ENCODE assay signal across 21 mouse cellular contexts in genomic region chr2:80416286-80416685, GRCm38 (mm10).
"Had no signal": no experiment of that assay in that cellular context is flagged by ENCODE, and none has a peak within 500 bp of the region (broad histone marks: within the 10 kb centered on the region; RNA-seq: fewer than 3 reads in every experiment).

No protein-coding gene starts in this region.

- H3K36me3 ChIP-seq: heart, embryonic 13.5 days; heart, embryonic 15.5 days; hindbrain, embryonic 13.5 days; hindbrain, embryonic 15.5 days; limb, embryonic 13.5 days; limb, embryonic 15.5 days had no signal

- H3K4me2 ChIP-seq: heart, embryonic 11.5 days; heart, embryonic 13.5 days; heart, embryonic 15.5 days; hindbrain, embryonic 13.5 days; hindbrain, embryonic 15.5 days; limb, embryonic 13.5 days; limb, embryonic 15.5 days had no signal

- H3K27me3 ChIP-seq: heart, embryonic 13.5 days; heart, embryonic 15.5 days; hindbrain, embryonic 13.5 days; hindbrain, embryonic 15.5 days; limb, embryonic 13.5 days; limb, embryonic 15.5 days had no signal

- H3K9me3 ChIP-seq: heart, embryonic 13.5 days; heart, embryonic 15.5 days; hindbrain, embryonic 13.5 days; hindbrain, embryonic 15.5 days; limb, embryonic 13.5 days; limb, embryonic 15.5 days had no signal

- ATAC-seq: forebrain, postnatal 0 days; hindbrain, postnatal 0 days; intestine, embryonic 16.5 days had no signal

- H3K4me3 ChIP-seq: heart, adult 2 months; heart, embryonic 13.5 days; heart, embryonic 15.5 days; hindbrain, embryonic 13.5 days; hindbrain, embryonic 15.5 days; limb, embryonic 13.5 days; limb, embryonic 15.5 days had no signal

- H3K27ac ChIP-seq: heart, adult 2 months; heart, embryonic 13.5 days; heart, embryonic 15.5 days; hindbrain, embryonic 13.5 days; hindbrain, embryonic 15.5 days; hindbrain, postnatal 0 days; limb, embryonic 13.5 days; limb, embryonic 15.5 days; liver, embryonic 14.5 days had no signal

- DNase-seq: forebrain, postnatal 0 days; gastrocnemius, postnatal 14 days; gastrocnemius, postnatal 36 days; heart, adult 11 months; heart, adult 2 months; heart, postnatal 14 days; heart, postnatal 36 days; layer of hippocampus, adult 9-11 months; layer of hippocampus, postnatal 36 days; left cerebral cortex, postnatal 4 days; lung, adult 18-20 months had no signal

- H3K4me1 ChIP-seq: heart, embryonic 15.5 days; hindbrain, embryonic 13.5 days; hindbrain, embryonic 15.5 days had no signal

- H3K9ac ChIP-seq: forebrain, postnatal 0 days; heart, embryonic 13.5 days; heart, embryonic 15.5 days; hindbrain, embryonic 13.5 days; hindbrain, embryonic 15.5 days; limb, embryonic 13.5 days; limb, embryonic 15.5 days; liver, embryonic 14.5 days had no signal
